Mouse (Mus musculus) mesoderm, embryonic 11.5 days (tissue): ENCODE data around the gene Npb.
"Not testable (repeated sequence)": the region's sequence is repeated elsewhere in the genome, so short reads cannot be mapped to it uniquely, and the experiment has no call there.

Experiments
- DNase-seq: peaks from one replicate; pipeline ENCODE4 v3.0.0-alpha.2; 2012; ENCODE audit warnings: low read depth, low spot score

Gene Npb

DNA sequence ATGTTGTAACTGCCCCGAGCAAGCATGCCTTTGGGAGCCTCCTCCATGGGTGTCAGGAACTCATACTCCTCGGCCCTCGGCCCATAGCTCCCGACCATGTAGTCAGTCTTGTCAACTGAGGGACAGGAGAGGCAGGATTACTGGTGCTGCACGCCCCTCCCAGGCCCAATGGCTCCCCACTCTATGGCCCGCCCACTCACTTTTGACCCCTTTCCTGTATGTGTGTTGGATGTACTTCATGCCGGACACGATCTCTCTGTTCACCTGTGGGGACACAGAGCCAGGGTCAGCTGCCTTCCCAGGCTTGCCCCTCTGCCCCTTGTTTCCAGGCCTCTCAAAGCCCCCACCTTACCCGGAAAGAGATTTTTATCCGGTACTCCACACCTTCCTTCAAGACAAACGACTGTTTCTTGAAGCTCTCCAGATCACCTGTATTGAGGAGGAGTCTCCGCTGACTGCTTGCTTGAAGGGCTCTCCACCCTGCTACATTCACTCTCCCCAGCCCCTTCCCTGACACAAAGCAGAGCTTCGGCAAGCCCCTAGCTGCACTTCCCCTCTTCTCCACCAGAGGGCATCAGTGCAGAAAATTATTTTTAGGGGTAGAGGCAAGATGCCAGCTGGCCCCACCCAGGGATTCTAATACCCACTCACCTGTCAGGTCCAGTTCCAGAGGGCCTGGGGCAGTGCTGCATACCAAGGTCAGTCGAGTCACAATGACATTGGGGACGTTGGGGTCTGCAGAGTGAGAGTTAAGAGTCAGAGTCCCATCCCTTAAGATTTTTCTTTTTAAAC lies 28.8 kb upstream of the Npb start:
- DNase-seq, result peak; percentile 86

DNA sequence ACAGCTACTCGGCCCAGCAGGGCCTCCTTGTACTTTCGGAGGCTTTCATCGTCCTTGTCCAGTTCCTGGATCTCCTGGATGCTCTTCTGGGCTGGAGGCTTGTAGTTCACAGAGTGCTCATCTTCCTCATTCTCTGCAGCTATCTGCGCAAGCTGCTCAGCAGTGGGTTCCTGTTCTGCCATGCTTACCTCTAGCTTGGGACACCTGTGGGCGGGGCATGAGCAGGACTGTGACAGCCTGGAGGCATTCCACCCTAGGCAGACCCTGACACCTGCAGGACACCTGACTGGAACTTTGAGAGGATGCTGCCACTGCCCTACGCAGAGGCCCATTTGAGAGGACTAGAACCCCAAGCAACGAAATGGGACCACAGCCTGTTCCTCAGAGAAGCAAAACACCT lies 28.1 kb upstream of the Npb start:
- DNase-seq, result no peak

DNA sequence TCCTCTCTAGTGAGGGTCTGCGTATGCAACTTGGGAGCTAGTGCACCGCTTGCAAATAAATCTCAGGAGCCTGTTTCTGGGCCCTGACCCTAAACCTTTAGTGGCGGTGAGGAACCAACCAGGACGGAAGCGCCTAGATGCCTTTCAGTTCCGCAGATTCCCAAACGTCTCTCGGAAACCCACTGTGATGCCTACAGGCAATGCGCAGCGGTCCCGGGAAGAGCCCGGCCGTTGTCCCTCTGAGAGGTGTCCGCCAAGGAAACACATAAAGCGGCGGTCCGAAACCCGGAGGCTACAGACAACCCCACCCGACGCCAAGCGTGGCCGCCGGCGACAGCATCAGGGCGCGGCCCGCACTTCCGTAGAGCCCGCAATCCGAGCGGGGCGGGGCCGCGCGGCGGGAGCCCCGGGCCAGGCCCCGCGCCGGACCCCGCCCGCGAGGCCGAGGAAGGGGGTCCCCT lies 27.4 kb upstream of the Npb start:
- no peak for DNase-seq

DNA sequence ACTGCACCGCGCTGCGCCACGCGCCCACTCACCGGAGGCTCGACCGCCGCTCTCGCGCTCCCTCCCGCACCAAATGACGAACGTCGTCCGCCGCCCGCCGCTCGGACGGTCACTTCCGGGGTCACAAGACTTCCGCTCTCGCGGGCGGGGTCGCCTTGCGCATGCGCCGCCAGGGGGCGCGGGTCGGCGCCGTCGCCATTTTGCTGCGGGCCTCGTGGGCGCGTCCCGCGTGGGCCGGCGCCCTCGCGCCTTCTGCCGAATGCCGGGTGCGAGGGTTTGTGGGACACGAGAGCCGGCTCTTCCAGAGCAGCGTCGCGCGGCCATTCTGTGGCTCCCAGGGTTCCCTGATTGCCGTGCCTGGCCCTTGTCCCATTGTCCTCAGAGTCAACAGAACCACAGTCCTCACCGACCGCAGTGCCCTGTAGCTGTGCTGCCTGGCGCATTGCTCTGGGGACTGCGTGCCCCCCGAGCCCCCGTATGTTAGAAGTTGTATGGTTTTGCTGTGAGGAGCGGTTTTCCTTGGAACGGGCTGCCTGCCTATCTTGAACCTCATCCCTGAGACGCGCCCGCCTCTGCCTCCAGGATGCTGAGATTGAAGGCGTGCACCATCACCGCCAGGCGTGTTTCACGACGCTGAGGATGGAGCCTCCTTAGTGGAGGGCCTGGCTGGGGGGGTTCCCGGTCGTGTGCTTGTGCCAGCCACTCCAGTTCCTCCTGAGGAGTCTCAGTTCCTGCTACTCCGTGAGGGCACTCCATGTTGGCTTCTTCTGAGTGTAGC lies 26.6 kb upstream of the Npb start, which contains the start of gene Arhgdia:
Gene Arhgdia (minus strand): TSS at position 135 of the 778 bp plus-strand sequence.
- peak; percentile 91 for DNase-seq

DNA sequence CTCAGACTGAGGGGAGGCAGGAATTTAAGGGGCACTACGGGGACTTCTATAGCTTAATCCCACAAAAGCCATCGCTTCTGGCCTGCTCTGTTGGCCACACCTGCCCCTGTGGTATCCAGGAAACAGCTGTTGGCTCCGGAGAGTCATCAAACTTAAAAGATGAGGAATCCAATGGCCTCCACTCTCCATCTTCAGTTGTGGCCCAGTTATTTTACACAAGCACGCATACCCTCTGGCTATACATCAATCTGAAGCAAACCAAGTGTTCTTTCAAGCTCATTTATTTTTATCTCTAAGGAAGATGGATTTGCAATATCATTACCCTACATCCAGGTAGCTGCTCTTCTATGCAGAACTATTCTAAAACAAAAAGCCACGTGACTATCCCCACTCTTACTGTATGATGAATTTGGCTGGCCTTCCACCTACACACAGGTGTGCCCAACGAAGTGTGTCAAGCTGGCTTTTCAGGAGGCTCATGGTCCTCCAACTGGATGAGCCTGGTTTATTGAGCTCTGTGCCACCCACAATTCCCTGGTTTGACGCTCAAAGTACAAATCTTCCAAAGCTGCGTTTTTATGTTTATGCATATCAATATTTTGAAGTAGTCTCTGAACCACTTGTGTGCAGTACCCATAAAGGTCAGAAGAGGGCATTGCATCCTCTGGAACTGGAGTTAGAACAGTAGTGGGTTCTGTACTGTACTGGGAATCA lies 25.9 kb upstream of the Npb start:
- DNase-seq, result no peak

DNA sequence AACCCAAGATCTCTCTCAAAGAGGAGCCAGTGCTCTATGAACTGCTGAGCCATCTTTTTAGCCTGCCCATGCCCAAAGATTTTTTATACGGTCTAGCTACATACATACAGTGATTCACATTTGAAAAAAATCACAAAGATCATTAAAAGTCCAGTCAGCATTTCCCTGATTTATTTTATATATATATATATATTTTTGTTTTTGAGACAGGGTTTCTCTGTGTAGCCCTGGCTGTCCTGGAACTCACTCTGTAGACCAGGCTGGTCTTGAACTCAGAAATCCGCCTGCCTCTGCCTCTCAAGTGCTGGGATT lies 25.3 kb upstream of the Npb start:
- DNase-seq, result not testable (repeated sequence)

DNA sequence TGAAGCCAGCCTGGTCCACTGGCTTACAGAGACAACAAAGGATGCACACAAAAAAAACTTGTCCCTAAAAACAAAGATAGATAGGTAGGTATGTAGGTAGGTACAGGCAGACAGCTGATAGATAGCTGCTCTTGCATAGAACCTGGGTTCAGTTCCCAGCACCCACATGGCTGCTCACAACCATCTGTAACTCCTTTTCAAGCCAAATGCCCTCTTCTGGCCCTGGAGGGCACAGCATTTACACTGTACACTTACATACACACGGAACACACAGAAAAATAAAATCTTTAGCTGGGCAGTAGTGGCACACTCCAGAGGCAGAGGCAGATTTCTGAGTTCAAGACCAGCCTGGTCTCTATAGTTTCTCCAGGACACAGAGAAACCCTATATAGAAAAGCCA lies 24.3 kb upstream of the Npb start:
- no peak for DNase-seq

DNA sequence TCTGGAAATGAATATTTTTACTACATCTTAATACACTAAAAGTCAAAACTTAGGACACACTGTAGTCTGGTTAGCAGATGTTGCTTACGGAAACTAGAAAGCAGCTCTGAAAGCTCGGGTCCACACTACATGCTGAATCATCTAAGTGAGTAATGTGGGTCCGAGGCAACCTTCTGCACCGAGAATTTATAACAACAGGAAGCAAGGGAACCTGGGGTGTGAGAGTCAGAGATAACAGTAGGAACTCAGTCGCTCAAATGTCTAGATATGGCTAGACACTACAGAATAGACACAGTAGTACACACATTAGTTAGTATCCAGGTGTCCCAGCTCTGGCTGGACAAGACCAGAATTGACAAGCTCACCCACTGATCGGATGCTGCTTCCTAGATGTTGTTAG lies 19.7 kb upstream of the Npb start:
- no peak for DNase-seq

DNA sequence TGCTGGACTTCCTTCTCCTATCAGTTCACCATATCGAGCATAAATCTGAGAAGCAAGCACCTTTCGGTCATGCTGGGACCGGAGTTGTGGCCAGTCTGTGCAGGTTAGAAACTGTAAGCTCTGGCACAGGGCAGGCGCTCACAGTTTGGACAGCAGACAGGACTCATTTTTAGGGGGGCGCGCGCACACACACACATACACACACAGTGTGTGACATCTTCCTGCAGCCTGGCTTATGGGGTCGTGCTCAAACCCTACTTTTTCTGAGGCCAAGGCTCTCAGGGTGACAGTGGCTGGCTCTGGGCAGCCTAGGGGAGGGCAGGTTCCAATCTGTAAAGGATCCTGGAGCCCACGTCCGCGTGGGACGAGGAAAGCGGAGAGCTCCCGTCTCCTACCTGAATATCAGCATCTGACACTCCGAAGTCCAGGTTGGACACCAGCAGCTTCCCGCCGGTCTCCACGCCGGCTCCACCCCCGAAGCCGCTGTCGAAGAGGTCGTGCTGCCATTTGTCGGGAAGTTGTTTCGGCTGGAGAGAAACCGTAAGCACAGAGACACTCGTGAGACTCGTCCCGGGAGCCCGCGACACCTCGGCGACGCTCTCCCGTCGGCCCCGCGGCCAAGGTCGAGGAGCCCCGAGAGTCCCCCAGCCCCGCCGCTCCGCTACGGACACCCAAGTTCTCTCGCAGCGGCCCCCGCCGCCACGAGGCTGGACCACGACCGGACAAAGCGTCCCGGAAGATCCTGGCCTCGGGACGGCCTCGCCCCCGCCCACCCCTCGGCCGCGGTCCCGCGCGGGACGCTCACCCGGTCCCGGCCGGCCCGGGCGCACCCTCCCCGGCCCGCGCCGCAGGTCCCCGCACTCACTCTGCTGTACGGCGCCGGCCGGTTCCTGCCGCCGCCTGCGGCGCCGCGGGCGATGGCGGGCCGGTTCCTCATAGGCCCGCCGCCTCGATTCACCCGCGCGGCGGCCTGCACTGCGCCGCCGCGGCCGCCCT lies 10.7 kb upstream of the Npb start:
- DNase-seq, result no peak

DNA sequence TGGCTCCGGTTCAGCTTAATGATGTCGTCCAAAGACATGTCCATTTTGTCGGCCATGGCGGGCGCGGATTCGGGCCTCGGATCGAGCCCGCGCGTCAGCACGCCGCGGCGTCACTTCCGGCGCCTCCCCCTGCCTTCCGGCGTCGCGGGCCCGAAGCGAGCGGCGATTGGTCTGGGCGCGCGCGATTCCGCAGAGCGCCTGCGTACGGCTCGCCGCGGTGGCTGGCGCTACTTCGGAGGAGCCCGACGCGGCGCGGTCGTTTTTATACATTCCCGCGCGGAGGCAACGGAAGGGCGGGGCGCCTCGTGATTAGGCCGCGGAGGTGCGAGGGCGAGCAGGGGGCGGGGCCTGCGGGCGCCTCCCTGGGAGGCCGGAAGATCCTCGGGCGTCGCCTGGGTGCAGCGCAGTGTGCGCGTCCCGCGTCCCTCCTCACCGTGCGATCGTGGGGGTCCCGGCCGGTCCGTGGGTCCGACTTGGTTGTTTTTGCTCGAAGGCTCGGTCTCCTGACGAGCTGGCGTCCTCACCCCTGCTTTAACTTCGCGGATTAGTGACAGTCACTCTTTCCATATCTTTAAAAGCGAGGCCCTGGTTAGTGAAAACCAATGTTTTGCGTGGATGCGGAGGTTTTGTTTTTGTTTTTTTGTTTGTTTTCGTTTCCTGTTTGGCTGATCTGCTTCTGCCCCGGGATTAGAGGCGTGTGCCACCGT lies 9.8 kb upstream of the Npb start, which contains the start of the genes Alyref and Anapc11:
Gene Alyref (minus strand): TSS at position 83 of the 707 bp plus-strand sequence.
Gene Anapc11 (plus strand): TSS at position 139 of the 707 bp plus-strand sequence.
- DNase-seq, result peak; percentile 97

DNA sequence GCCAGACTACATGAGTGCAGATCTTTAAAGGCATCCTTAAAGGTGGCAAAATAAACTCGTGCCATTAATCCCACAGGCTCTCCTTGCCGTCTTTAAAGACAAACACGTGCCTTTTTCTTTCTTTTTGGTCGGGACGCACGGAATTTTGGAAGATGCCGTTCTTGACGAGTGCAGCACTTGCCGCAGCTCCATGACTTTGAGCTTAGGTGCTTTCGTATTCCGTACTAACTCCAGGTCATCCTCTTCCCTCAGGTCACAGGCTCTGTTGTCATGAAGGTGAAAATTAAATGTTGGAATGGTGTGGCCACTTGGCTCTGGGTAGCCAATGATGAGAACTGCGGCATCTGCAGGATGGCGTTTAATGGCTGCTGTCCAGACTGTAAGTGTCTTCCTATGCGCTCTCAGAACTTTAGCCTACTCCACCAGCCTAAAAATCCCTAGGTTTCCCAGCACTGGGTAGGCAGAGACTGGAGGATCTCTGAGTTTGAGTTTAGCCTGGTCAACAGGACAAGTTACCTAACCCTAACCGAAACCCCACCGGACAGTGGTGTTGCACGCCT lies 9.2 kb upstream of the Npb start:
- DNase-seq, result no peak

DNA sequence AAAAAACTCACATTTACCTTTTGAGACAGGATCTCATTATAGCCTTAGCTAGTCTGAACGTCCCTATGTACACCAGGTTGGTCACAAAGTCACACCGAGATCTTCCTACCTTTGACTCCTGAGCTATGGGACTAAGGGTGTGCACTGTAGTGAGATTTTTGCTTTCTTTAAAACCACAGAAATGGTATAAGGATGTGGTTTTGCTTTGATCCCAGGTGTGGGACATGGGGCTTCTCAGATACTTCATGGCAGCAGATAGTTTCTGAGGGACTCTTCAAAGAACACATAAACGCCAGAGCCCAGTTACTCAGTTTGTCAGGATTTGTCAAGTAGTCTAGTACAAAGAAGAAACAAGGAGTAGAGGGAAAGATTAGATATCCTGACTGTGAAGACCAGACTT lies 7.6 kb upstream of the Npb start:
- no peak for DNase-seq

DNA sequence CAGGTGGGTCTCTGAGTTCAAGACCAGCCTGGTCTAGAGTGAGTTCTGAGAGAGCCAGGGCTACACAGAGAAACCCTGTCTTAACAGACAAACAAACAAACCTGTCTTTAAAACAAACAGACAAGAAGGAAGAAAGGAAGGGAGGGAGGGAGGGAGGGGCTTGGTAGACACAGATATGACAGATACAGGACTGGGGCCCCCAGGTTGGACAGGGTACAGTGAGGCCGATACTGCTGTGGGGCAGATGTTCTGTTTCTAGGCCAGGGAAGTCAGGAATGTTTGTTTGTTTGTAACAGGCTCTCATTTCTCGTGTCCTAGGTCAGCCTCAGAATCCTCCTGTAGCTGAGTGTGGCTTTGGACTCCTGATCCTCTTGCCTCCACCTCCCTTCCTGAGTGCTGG lies 4.7 kb upstream of the Npb start:
- no peak for DNase-seq

DNA sequence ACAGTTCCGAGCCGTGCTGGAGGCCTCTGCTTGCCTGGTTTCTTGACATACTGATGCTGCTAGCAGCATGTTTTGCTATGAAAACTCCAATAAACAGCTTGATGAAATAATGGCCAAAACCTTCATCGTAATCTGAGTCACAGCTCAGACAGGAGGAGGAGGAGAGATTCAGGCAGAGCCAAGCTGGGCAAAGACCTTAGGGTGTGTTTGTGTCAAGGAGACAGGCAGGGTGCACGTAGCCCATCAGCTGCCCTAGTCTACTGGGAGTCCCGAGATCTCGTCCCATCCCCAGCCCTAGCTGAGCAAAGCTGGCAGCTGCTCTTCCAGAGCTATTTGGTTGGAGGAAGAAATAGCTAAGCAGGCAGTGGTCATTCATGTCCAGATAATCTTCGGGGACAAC lies 2.6 kb upstream of the Npb start:
- no peak for DNase-seq

DNA sequence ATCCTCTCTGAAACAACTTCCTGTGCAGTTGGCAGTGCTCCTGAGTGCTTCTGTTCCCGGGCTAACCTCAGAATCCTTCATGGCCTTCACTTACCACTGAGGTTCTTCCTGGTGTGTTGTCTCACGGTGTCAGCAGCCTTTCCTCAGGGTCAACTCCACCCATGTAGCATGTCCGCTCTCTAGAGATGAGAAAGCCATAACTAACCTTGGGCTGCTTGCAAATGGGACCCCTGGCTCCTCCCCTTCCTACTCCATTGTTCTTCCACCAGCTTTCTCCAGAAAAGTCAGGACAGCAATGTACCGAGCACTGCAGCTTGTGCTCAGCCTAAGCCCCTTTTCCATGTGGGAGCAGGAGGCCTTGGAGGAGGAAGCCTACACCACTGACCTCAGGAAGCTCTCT lies 1.5 kb upstream of the Npb start:
- DNase-seq, result no peak

DNA sequence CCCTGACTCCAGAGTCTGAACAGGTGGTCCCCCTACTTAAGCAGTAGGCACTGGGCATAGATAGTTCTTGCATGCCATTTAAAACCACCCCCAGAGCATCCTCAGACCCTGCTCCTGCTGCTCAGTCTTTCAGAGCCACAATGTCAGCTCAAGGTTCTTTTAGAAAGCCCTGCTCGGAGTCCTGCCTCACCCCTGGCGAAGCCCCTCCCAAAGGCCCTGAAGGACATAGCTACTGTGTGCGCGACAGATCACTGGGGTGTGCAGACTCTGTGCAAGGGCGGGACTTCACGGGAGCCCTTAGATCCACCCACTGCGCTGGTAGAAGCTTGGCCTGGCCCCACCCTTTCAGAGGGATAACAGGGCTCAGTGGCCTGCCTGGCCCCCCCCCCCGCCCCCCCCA lies 973 bp downstream of the Npb start:
- DNase-seq, result no peak

DNA sequence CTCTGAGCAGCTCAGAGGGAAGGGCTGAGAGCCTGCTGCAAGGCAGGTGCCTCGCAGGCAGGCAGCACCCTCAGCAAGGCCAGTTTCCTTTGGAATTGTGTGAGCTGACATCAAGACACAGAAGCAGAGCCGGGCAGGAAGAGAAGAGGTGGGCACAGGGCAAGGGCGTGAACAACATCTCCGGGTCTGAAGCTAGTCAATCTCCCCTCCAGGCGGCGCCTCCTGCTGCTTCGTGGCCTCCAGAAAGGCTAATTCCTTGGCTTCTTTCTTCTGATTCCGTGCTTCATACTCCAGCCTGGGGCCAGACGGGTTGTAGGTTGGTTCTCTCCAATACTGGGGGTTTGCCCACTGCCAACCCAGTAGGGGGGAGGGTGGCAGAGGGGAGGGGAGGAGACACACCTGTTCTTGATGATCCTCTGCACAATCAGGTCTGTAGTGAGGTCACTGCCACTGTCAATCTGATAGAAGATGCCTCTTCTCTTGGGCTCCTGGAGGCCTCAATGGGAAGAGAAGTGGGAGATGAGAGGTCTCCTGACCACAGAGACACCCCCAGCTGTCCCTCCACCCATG lies 2.3 kb downstream of the Npb start:
- DNase-seq, result no peak

DNA sequence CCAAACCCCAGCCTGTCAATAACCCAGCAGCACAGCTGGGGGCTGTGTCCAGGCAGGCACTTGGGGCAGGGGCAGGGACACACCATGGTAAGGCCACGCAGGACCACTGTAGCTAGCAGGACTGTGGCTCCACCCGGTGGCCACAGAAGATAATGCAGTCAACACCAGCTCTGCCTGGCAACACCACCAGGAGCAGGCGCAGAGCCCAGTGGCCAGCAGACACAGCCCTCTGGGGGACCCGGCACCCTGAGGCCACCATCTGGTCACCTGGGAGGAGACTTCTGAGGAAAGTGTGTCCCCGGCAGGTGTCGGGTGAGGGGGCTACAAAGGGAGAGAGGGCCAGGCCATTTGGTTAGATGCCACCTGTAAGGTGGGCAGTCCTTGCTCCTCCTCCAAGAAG lies 4.5 kb downstream of the Npb start:
- peak; percentile 72 for DNase-seq

DNA sequence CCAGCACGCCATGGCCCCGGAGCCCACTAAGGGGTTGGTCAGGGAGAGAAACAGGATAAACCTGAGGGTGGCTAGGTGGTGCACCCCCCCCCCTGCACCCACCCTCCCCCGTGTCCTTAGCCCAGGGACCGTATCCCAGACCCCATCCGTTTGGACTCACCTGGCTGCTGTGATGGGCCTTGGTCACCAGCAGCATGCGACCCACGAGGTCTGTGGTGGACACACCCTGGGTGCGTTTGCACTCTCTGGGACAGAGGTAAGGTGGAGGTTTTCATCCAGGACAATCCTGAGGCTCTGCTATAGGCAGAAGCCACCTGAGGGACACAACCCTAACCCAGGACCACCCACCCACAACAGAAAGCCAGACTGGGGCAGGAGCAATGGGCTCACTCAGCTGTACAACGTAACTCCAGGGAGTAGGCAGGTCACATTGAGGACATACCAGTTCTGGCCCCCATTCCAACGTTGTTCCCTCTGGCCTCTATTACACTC lies 5.2 kb downstream of the Npb start:
- no peak for DNase-seq

DNA sequence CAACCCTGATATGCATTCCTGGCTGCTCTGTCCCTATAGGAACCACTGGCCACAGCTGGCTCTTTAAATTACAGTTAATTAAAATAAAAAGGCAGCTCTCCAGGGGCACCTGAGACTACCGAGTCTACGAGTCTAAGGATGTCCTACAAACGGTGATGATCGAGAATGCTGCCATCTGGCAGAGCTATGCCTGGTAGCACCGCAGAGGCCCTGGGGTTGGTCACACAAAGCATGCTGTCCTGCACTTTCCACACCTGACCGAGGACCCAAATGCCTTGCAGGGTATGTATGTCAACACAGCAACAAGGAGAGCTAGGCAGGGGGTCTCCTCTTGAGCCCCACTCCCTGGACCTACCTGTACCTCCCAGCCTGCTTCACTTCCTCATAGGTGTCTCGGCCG lies 5.7 kb downstream of the Npb start:
- no peak for DNase-seq
